Mouse (Mus musculus): ENCODE measurements around the gene Entpd5. TPM values are rescaled to one million over a fixed set of nuclear protein-coding genes. Genes with fewer than 3 reads are reported as not detected.

Gene Entpd5
- polyA plus RNA-seq, 1 experiment from 2014 or later = 85.5 TPM

DNA sequence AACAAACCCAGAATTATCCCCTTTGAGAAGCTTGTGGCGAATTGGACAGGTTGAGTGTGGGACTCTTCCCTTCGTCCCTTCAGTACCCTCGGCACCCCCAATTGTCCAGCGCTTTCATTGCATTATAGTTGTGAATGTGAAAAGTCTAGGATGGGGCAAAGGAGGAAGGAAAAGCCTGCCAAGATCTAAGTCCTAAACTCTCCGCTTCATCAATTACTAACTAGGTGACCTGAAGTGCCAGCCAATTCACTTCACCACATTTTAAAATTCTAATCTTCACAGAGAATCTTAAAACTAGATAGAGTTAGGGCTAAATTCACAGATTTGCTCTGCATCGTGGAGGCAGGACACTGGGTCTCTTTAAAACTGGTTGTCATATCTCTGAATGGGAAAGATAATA lies 39.4 kb upstream of the Entpd5 start:
- Histone ChIP-seq H3K4me1 (replicated peaks; ENCODE audit: insufficient read depth, low read length) (0 out of 2 replicates have a peak, but pooled peaks cover 3% of the 10 kb centered on the region), H3K9ac (ENCODE audit: low read depth, low read length) (no peak overlapping the region), H3K4me2 (ENCODE audit: low read length) (no peak overlapping the region), H3K36me3 (ENCODE audit: insufficient read depth, low read length) (no peaks in the 10 kb centered on the region), H3K9me3 (replicated peaks; ENCODE audit: low read length) (no peaks in the 10 kb centered on the region), H3K4me3 (replicated peaks; ENCODE audit: low read depth, low read length) (no peak overlapping the region), H3K27me3 (ENCODE audit: insufficient read depth, low read length) (no peaks in the 10 kb centered on the region), H3K27ac (no peak overlapping the region; the same call in 1 of the 2 replicates)
- no peak for ATAC-seq (replicated peaks; ENCODE audit: low FRiP score, low read depth)
- DNase-seq (ENCODE audit: low spot score) = no peak
- 81% methylated on average over 6 of the region's 6 CpGs for WGBS
- TF ChIP-seq CTCF (IDR thresholded peaks at IDR 0.05; ENCODE audit: low read depth) = no peak

DNA sequence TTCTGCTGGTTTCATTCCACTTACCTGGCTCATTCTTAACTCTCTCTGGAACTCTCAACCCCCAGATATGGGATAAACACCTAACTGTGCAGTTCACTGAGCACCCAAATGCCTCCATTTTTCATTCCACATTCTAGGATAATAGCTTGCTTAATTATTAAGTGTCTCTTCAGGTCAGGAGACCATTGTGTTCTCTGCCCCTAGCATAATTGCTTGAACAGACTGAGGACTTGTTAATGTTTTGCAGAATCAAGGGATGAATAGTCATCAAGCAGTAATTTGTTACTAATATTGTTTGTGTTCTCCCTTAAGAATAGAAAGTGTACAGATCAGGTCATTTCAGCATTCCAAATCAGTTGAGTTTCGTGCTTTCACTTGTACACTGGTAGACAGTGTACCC lies 38.6 kb upstream of the Entpd5 start:
- Histone ChIP-seq H3K36me3 (ENCODE audit: insufficient read depth, low read length) (no peaks in the 10 kb centered on the region), H3K9me3 (replicated peaks; ENCODE audit: low read length) (no peaks in the 10 kb centered on the region), H3K27me3 (ENCODE audit: insufficient read depth, low read length) (no peaks in the 10 kb centered on the region), H3K4me1 (replicated peaks; ENCODE audit: insufficient read depth, low read length) (0 out of 2 replicates have a peak, but pooled peaks cover 3% of the 10 kb centered on the region), H3K27ac (no peak overlapping the region; the same call in 1 of the 2 replicates), H3K4me3 (replicated peaks; ENCODE audit: low read depth, low read length) (no peak overlapping the region), H3K9ac (ENCODE audit: low read depth, low read length) (no peak overlapping the region), H3K4me2 (ENCODE audit: low read length) (no peak overlapping the region)
- WGBS = 57% methylated on average over 1 of the region's 1 CpGs
- TF ChIP-seq CTCF (IDR thresholded peaks at IDR 0.05; ENCODE audit: low read depth) = no peak
- no peak for ATAC-seq (replicated peaks; ENCODE audit: low FRiP score, low read depth)
- peak; percentile 16 for DNase-seq (ENCODE audit: low spot score)

DNA sequence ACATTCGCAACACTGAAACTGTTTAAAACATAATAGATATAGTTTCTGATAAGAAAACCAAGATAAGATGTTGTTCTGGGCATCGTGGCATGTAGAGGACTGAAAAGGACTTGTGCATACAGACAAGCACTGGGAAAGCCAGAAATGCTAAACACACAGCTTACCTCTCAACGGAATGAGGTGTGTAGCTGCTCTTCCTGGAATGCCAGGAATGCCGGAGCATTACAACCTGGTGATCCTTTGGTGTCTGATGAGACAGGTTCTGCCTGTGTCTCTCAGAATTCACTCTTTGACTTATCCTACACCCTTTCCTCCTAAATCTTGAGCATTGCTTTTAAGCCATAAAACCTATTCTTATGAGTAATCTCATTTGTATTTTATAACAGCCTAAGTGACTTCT lies 33.7 kb upstream of the Entpd5 start:
- 74% methylated on average over 4 of the region's 4 CpGs for WGBS

DNA sequence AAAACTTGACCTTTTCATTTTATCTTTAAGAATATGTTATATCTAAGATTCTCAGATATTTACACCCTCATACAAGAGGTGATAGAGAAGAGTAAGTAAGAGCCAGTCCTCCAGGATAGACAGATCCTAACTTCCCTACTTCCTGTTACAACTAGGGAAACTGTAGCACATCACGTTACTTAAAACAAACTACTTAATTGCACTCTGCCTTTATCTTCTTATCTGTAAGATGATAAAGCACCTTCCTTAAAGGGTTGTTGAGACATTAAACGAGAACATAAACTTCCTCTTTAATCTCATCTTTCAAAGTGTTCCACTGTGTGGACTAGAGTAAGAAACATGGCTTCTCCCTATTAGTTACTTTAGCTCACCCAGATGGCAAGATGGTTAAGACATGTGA lies 29.9 kb upstream of the Entpd5 start:
- Histone ChIP-seq H3K9ac (ENCODE audit: low read depth, low read length) (no peak overlapping the region), H3K4me3 (replicated peaks; ENCODE audit: low read depth, low read length) (no peak overlapping the region), H3K4me2 (ENCODE audit: low read length) (no peak overlapping the region), H3K27me3 (ENCODE audit: insufficient read depth, low read length) (no peaks in the 10 kb centered on the region), H3K27ac (no peak overlapping the region), H3K4me1 (replicated peaks; ENCODE audit: insufficient read depth, low read length) (no peaks in the 10 kb centered on the region), H3K36me3 (ENCODE audit: insufficient read depth, low read length) (0 out of 2 replicates have a peak, but pooled peaks cover 10% of the 10 kb centered on the region), H3K9me3 (replicated peaks; ENCODE audit: low read length) (no peaks in the 10 kb centered on the region)
- no peak for TF ChIP-seq CTCF (IDR thresholded peaks at IDR 0.05; ENCODE audit: low read depth)
- WGBS = 61% methylated on average over 2 of the region's 2 CpGs
- DNase-seq (ENCODE audit: low spot score) (no peak), ATAC-seq (replicated peaks; ENCODE audit: low FRiP score, low read depth) (no peak)

More for the DNA sequence above, 33.7 kb upstream of the Entpd5 start:
- Histone ChIP-seq H3K9me3 (replicated peaks; ENCODE audit: low read length) (no peaks in the 10 kb centered on the region), H3K27ac (no peak overlapping the region), H3K4me1 (replicated peaks; ENCODE audit: insufficient read depth, low read length) (no peaks in the 10 kb centered on the region), H3K36me3 (ENCODE audit: insufficient read depth, low read length) (0 out of 2 replicates have a peak, but pooled peaks cover 10% of the 10 kb centered on the region), H3K4me3 (replicated peaks; ENCODE audit: low read depth, low read length) (no peak overlapping the region), H3K4me2 (ENCODE audit: low read length) (no peak overlapping the region), H3K9ac (ENCODE audit: low read depth, low read length) (no peak overlapping the region), H3K27me3 (ENCODE audit: insufficient read depth, low read length) (no peaks in the 10 kb centered on the region)
- DNase-seq (ENCODE audit: low spot score) (no peak), ATAC-seq (replicated peaks; ENCODE audit: low FRiP score, low read depth) (no peak)
- no peak for TF ChIP-seq CTCF (IDR thresholded peaks at IDR 0.05; ENCODE audit: low read depth)

DNA sequence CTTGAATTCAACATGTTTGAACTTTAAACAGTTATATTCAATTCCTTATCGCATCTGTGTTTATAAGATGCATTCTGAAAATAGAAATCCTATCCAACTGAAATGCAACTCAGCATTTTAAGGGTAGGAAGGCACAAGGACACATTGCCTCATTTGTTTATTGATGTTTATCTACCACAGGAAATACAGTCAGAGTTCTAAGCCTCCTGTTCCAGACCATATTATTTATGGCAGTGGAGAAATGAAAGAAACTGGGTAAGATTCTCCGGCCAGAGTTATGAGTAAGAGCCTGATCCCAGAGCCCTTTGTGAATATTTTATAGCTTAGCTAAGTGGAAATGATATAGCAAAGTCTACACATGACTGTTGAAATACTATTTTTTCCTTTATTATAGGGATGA lies 21.0 kb upstream of the Entpd5 start:
- H3K27me3 ChIP-seq (ENCODE audit: insufficient read depth, low read length) = no peaks in the 10 kb centered on the region
- no peak for DNase-seq (ENCODE audit: low spot score)
- H3K9me3 ChIP-seq (replicated peaks; ENCODE audit: low read length) = no peaks in the 10 kb centered on the region
- H3K27ac ChIP-seq = no peak overlapping the region
- H3K4me2 ChIP-seq (ENCODE audit: low read length) = no peak overlapping the region
- WGBS = 78% methylated on average over 2 of the region's 2 CpGs
- H3K9ac ChIP-seq (ENCODE audit: low read depth, low read length) = no peak overlapping the region
- no peak for TF ChIP-seq CTCF (IDR thresholded peaks at IDR 0.05; ENCODE audit: low read depth)
- ATAC-seq (replicated peaks; ENCODE audit: low FRiP score, low read depth) = no peak
- H3K4me1 ChIP-seq (replicated peaks; ENCODE audit: insufficient read depth, low read length) = no peaks in the 10 kb centered on the region
- no peak overlapping the region for H3K4me3 ChIP-seq (replicated peaks; ENCODE audit: low read depth, low read length)
- H3K36me3 ChIP-seq (ENCODE audit: insufficient read depth, low read length) = peaks cover 3% of the 10 kb centered on the region; the same call in 1 of the 2 replicates

DNA sequence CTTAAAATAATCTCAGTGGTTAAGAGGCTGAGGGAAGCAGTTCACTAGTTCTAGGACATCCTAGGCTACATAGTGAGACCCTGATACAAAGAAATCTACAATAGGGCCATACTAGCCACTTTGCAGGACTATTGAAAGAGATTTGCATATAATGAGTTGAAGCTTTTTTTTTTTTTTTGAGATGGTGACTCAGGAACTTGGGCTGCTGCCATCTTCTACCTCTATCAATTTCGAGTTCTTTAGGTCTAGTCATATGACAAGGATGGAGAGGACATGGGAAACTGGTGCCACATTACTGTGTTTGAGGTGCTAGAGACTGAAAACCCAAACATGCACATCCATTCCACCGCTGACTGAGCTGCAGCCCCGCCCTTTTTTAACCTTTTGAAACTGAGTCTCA lies 15.2 kb upstream of the Entpd5 start:
- Histone ChIP-seq H3K4me1 (replicated peaks; ENCODE audit: insufficient read depth, low read length) (no peaks in the 10 kb centered on the region), H3K9me3 (replicated peaks; ENCODE audit: low read length) (no peaks in the 10 kb centered on the region), H3K27ac (no peak overlapping the region), H3K27me3 (ENCODE audit: insufficient read depth, low read length) (no peaks in the 10 kb centered on the region), H3K9ac (ENCODE audit: low read depth, low read length) (no peak overlapping the region), H3K4me2 (ENCODE audit: low read length) (no peak overlapping the region), H3K36me3 (ENCODE audit: insufficient read depth, low read length) (no peaks in the 10 kb centered on the region), H3K4me3 (replicated peaks; ENCODE audit: low read depth, low read length) (no peak overlapping the region)
- 59% methylated on average over 3 of the region's 3 CpGs for WGBS
- no peak for TF ChIP-seq CTCF (IDR thresholded peaks at IDR 0.05; ENCODE audit: low read depth)
- DNase-seq (ENCODE audit: low spot score) = no peak
- ATAC-seq (replicated peaks; ENCODE audit: low FRiP score, low read depth) = no peak

DNA sequence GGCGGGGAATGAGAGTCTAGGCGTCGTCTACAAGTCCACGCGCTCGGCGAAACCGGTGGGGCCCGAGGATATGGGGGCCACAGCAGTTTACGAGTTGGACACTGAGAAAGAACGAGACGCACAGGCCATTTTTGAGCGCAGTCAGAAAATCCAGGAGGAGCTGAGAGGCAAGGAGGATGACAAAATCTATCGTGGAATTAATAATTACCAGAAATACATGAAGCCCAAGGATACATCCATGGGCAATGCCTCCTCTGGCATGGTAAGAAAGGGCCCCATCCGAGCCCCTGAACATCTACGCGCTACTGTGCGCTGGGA lies 8.7 kb upstream of the Entpd5 start:
- 38% methylated on average over 18 of the region's 18 CpGs for WGBS
- Histone ChIP-seq H3K4me2 (ENCODE audit: low read length) (peak overlapping the region; percentile 63), H3K36me3 (ENCODE audit: insufficient read depth, low read length) (no peaks in the 10 kb centered on the region), H3K27me3 (ENCODE audit: insufficient read depth, low read length) (no peaks in the 10 kb centered on the region), H3K9me3 (replicated peaks; ENCODE audit: low read length) (no peaks in the 10 kb centered on the region), H3K4me1 (replicated peaks; ENCODE audit: insufficient read depth, low read length) (no peaks in the 10 kb centered on the region), H3K4me3 (replicated peaks; ENCODE audit: low read depth, low read length) (peak overlapping the region; percentile 52), H3K9ac (ENCODE audit: low read depth, low read length) (peak overlapping the region; percentile 68), H3K27ac (peak overlapping the region; percentile 58; the same call in 1 of the 2 replicates)
- ATAC-seq (replicated peaks; ENCODE audit: low FRiP score, low read depth) = no peak
- no peak for TF ChIP-seq CTCF (IDR thresholded peaks at IDR 0.05; ENCODE audit: low read depth)
- DNase-seq (ENCODE audit: low spot score) = no peak
